ENCODE assay signal across 25 mouse cellular contexts in genomic region chr1:152846856-152847255, GRCm38 (mm10).
"Had no signal": no experiment of that assay in that cellular context is flagged by ENCODE, and none has a peak within 500 bp of the region (broad histone marks: within the 10 kb centered on the region; RNA-seq: fewer than 3 reads in every experiment).

No protein-coding gene starts in this region.

- H3K9ac ChIP-seq: heart, embryonic 13.5 days; heart, embryonic 15.5 days; hindbrain, embryonic 13.5 days; hindbrain, embryonic 15.5 days; limb, embryonic 12.5 days; liver, embryonic 13.5 days; liver, embryonic 15.5 days had no signal

- H3K4me1 ChIP-seq: heart, embryonic 10.5 days; hindbrain, embryonic 13.5 days; hindbrain, embryonic 15.5 days; limb, embryonic 10.5 days; limb, embryonic 12.5 days; liver, embryonic 13.5 days; liver, embryonic 15.5 days had no signal

- H3K4me3 ChIP-seq: gastrocnemius, adult 2 months; heart, embryonic 10.5 days; heart, embryonic 13.5 days; heart, embryonic 15.5 days; hindbrain, embryonic 13.5 days; hindbrain, embryonic 15.5 days; layer of hippocampus, adult 2 months; left cerebral cortex, adult 2 months; limb, embryonic 10.5 days; limb, embryonic 12.5 days; liver, embryonic 13.5 days; liver, embryonic 15.5 days had no signal

- H3K9me3 ChIP-seq: heart, embryonic 10.5 days; heart, embryonic 13.5 days; heart, embryonic 15.5 days; hindbrain, embryonic 13.5 days; hindbrain, embryonic 15.5 days; limb, embryonic 10.5 days; limb, embryonic 12.5 days; liver, embryonic 13.5 days; liver, embryonic 15.5 days had no signal

- DNase-seq: gastrocnemius, adult 2 months; gastrocnemius, postnatal 14 days; gastrocnemius, postnatal 36 days; heart, postnatal 14 days; heart, postnatal 36 days; kidney, adult 18-20 months; kidney, adult 8-10 months; kidney, postnatal 10 days; kidney, postnatal 25 days; kidney, postnatal 4 days; liver; liver, embryonic 13.5 days had no signal

- ATAC-seq: hindbrain, postnatal 0 days; intestine, postnatal 0 days had no signal

- H3K27ac ChIP-seq: gastrocnemius, adult 2 months; heart, embryonic 10.5 days; heart, embryonic 13.5 days; heart, embryonic 15.5 days; hindbrain, embryonic 13.5 days; hindbrain, embryonic 15.5 days; hindbrain, postnatal 0 days; layer of hippocampus, adult 2 months; left cerebral cortex, adult 2 months; limb, embryonic 10.5 days; limb, embryonic 12.5 days; liver, embryonic 13.5 days; liver, embryonic 15.5 days had no signal

- H3K4me2 ChIP-seq: heart, embryonic 13.5 days; heart, embryonic 15.5 days; hindbrain, embryonic 13.5 days; hindbrain, embryonic 15.5 days; limb, embryonic 12.5 days; liver, embryonic 11.5 days; liver, embryonic 13.5 days; liver, embryonic 15.5 days had no signal

- H3K27me3 ChIP-seq: heart, embryonic 13.5 days; heart, embryonic 15.5 days; hindbrain, embryonic 13.5 days; hindbrain, embryonic 15.5 days; limb, embryonic 12.5 days; liver, embryonic 13.5 days; liver, embryonic 15.5 days had no signal
